Mouse (Mus musculus) embryonic fibroblast, embryonic 13.5 days (primary cell): ENCODE measurements at regions not wholly inside any gene's neighbourhood (a gene's known extent, or its start where the extent isn't known, plus 50 kb on each side); places are given as distances from the start of the nearest gene placed in this dataset.

Experiments
- CTCF ChIP-seq: IDR thresholded peaks from 2 replicates; pipeline ENCODE4 v1.5.1; 2011; ENCODE audit warnings: mild to moderate bottlenecking, control low read depth, low read length, moderate library complexity, borderline replicate concordance; ENCODE audit not compliant: insufficient read depth
- POLR2A ChIP-seq: IDR thresholded peaks from 2 replicates; pipeline ENCODE4 v1.6.1; 2011; ENCODE audit warnings: low read depth, mild to moderate bottlenecking, control low read depth, low read length, moderate library complexity

DNA sequence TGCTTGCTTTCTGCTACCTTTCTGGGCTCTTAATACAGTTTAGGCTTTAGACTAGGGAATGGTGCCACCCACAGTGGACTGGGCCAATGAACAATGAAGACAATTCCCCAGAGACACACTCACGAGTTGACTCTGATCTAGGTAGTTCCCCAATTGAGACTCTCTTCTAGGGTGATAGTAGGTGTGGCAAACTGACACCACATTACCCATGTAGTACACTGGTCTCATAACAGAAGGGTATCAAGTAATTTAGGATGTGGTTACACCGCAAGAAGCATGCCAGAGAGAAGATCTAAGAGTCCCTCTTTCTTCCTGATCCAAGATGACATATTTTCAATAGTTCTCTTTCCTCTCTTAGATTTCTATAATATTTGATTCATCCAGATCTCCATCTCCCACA is 182.6 kb upstream of the Eef2kmt start:
- TF ChIP-seq CTCF, result no peak
- TF ChIP-seq POLR2A, result no peak
